Mouse (Mus musculus): ENCODE measurements around the gene Map3k3.
"Not testable (repeated sequence)": the region's sequence is repeated elsewhere in the genome, so short reads cannot be mapped to it uniquely, and the experiment has no call there.

The Map3k3 gene

DNA sequence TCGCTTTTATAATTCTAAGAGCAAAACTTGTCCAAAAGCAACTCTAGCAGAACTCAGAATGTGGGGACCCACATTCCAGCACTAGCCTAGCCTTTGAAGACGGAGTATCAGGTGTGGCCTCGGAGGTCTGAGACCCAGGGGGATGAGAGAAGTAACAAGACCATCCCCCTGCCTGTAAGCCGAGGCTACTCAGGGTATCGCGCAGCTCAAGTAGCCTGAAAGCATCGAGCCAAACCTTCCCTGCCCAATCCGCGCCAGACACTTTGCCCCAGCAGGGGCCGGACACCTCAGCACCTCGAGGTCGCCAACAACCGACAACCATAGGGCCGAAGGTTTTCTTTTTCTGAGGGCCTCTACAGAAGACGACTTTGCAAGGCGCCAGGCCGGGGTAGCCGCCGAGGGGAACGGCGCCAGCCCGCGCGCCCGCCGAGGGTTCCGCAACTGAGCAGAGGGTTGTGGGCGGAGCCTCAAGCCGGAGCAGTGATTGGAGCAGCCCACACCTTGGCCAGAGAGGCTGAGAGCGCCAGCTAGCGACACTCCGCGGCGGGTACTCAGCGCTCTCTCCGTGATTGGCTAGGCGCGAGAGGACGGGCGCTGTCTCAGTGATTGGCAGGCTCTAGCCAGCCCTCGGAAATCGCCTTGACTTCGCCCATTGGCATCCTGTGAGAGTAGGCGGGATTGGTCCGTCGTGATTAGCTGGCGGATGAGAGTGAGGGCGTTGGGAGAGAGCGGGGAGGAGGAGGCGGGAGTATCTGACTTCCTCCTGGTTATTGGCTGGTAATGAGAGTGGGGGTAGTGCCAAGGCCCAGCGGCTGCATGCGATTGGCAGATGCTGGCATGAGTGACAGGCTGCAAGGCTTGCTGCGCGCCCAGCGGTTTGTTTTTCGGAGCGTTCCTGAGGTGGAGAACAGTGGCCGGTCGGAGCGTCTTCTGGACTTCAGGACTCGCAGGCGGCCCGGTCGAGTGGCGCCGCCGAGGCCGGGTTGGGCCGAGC, at the start of gene Map3k3:
Map3k3 (plus strand) TSS at position 906 of the 994 bp plus-strand sequence.
- peak; percentile 100 for DNase-seq (ENCODE audit: low spot score)

DNA sequence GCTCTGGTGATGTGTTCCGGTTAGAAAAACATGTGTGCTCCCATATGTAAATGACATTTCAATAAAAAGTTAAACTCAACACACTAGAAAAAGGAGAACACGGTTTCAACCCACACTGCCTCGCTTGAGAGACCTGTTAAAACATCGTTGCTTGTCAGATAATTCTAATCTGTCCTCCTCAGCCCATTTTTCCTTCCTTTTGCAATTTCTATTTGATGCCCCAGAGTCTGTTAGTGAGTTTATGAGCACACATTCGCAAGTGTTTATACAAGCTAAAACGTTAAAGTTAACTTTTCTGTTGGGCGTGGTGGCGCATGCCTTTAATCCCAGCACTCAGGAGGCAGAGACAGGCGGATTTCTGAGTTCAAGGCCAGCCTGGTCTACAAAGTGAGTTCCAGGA, 49.4 kb upstream of the Map3k3 start:
- DNase-seq (ENCODE audit: low spot score), result no peak

DNA sequence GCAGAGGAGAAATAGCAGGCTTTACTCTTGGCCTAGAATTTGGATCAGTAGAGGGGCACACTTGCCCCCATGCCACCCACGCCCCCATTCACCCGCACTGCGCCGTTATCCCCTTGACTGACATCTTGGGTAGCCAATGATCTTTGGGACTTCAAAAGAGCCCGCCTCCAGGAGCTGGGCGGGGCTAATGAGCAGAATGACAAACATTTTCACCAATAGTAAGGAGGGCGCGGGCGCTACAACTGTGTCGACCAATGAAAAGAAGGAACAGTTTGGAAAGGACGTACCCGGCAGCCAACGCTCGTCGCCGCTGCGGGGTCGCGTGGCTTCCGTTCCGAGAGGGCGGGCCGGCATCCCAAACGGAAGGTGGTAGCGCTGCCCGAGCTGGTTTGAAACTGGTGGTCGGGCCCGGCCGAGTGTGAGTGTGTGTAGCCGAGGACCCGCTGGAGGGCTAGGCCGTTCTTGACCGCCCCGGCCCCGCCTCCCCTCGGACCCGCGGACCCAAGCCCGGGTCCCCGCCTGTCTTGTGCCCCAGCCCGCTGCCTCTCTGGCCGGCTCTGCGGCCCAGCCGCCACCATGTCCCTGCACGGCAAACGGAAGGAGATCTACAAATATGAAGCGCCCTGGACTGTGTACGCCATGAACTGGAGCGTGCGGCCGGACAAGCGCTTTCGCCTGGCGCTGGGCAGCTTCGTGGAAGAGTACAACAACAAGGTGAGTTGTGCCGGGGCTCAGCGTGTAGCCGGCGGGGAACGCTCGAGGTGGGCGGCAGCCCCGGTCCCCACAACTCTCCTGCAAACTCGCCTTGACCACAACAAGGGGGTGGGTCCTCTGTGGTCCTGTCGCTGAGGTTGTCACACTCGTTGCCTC, 47.6 kb upstream of the Map3k3 start, which contains the start of gene Dcaf7:
Dcaf7 (plus strand) TSS at position 325 of the 870 bp plus-strand sequence.
- DNase-seq (ENCODE audit: low spot score), result peak; percentile 94

- DNase-seq (ENCODE audit: low spot score), result no peak
These were observed 47.0 kb upstream of the Map3k3 start for GRCm38 (mm10) chr11:106037418-106037751.

GRCm38 (mm10) chr11:106044349-106044748, 40.1 kb upstream of the Map3k3 start:
- DNase-seq (ENCODE audit: low spot score), result no peak

GRCm38 (mm10) chr11:106045256-106045655, 39.2 kb upstream of the Map3k3 start:
- no peak for DNase-seq (ENCODE audit: low spot score)

GRCm38 (mm10) chr11:106045780-106046179, 38.6 kb upstream of the Map3k3 start:
- DNase-seq (ENCODE audit: low spot score), result no peak

GRCm38 (mm10) chr11:106046584-106046983, 37.8 kb upstream of the Map3k3 start:
- no peak for DNase-seq (ENCODE audit: low spot score)

GRCm38 (mm10) chr11:106053921-106054320, 30.5 kb upstream of the Map3k3 start:
- DNase-seq (ENCODE audit: low spot score), result no peak

- no peak for DNase-seq (ENCODE audit: low spot score)
These were observed 29.8 kb upstream of the Map3k3 start for GRCm38 (mm10) chr11:106054600-106054999.

- DNase-seq (ENCODE audit: low spot score), result no peak
These were observed 29.1 kb upstream of the Map3k3 start for GRCm38 (mm10) chr11:106055341-106055740.

DNA sequence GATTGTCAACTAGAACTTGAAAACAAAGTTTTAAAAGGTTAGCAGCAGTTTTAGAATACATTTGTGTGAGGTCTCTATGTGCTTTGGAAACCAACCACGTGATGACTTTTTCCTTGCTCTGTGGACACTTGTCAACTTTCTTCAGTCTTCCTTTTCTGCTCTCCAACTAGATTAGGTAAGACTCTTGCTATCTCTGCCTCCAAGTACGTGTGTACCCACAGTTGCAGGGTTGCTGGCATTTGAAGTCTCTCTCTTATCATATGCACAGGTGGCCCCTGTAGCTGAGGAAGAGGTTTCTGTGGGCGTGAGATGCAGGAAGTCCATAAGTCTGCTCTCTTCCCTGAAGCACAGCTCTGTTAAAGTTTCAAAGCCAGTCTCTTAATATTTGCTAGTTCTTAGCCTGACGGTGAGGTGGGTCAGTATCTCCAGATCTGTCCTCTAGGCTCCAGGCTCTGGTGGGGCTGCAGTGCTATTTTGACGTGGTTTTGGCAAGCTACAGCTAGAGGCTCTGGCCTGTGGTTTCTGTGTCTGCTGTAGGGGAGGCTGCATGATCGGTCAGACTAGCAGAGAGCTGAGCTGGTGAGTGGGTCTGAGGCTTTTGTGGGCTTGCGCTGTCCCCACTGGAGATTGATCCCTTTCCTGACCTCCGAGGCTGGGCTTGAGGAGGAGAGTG, 27.5 kb upstream of the Map3k3 start:
- no peak for DNase-seq (ENCODE audit: low spot score)

DNA sequence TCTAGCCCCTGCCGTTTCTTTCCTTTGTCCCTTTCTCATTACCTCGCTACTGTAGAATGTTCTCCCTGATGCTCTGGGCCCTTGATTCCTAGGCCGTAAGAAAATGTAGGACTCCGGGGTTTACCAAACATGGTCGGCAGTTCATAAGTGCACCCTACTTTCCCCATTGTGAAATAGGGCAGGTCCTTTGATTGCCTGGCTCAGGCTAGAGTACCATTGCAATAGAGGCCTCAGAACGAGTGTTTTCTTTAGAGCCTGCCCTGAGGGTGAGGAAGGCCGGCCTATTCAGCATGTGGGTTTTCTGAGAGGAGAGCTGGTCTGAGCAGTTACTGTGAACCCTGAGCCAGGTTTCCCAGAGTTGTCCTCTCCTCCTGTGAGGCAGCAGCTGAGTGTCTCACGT, 26.4 kb upstream of the Map3k3 start:
- DNase-seq (ENCODE audit: low spot score), result no peak

DNA sequence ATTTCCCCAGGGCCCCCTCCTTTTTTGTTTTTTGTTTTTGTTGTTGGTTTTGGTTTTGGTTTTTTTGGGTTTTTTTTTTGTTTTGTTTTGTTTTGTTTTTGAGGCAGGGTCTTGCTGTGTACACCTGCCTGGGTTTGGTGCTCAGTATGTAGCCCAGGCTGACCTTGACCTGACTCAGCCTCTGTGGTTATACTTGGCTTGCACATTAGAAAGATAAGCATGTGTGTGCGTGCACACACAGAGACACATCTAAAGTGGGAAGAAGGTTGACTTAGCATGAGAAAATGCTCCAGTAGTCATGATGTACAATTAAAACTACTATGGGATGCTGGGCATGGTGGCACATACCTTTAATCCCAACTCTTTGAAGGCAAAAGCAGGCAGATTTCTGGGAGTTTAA, 23.9 kb upstream of the Map3k3 start:
- DNase-seq (ENCODE audit: low spot score), result no peak

DNA sequence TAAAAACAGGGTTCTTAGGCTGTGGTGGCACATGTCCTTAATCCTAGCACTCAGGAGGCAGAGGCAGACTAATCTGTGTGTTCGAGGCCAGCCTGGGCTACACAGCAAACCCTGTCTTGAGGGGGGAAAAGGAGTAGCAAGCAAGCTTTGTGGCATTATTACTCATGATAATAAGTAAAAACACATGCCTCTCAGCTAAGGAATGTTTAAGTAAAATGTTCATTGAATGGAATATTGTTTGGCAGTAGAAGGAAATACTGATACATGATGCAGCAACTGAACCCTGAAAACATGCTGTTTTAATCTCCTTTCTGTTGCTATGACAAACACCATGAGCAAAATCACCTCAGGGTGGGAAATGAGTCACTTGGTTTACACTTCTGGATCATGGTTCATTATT, 23.1 kb upstream of the Map3k3 start:
- DNase-seq (ENCODE audit: low spot score), result no peak

DNA sequence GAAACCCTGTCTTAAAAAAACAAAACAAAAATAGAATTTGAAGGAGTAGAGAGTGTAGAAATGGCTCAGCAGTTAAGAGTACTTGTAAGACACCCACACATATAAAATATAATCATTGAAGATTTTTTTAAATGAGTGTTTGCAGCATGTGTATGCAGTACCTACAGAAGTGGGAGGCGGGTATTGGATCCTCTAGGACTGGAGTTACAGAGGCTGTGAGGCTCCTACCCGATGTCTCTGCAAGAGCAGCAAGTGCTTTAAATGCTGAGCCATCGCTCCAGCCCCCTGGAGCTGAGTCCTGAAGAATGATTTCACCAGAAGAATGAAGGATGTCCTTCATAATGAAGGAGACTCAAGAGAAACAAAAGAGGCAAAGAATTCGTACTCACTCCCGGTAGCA, 20.7 kb upstream of the Map3k3 start:
- no peak for DNase-seq (ENCODE audit: low spot score)

- DNase-seq (ENCODE audit: low spot score), result no peak
These were observed 19.1 kb upstream of the Map3k3 start for GRCm38 (mm10) chr11:106065073-106065922.

GRCm38 (mm10) chr11:106065923-106066571, 18.4 kb upstream of the Map3k3 start, which contains the start of gene Taco1:
Taco1 (plus strand) TSS chr11:106066061.
- peak; percentile 87 for DNase-seq (ENCODE audit: low spot score)

DNA sequence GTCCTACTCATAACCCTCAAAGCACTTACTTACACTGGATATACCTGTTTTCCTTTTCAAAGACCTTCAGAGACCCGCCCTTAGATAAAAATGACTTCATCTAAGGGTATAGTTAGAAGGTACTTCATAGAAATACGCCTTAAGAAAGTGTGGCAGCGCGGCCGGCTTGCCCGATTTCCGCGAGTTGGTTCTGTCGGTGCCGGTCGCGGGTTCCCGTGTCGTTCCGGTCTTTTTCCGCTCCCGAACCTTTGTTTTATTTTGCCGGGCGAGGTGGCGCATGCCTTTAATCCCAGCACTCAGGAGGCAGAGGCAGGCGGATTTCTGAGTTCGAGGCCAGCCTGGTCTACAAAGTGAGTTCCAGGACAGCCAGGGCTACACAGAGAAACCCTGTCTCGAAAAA, 17.8 kb upstream of the Map3k3 start:
- DNase-seq (ENCODE audit: low spot score), result not testable (repeated sequence)

DNA sequence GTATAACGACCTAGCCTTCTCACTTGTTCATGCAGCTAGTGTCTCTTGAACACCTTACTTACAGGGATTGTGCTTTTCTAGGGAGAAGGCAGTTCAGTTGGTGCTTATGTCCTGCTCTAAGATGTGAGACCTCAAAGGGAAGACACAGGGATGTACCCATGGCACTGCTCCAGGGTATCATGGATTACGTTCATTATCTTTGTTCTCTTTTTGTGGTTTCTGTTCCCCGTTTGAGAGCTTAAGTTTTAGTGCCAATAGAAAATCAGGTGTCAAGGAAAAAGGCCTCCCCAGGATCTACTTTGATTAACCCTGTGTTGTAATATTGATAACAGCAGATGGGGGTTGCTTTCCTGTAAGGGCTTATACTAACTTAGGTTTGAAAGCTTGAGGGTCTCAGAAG, 10.6 kb upstream of the Map3k3 start:
- no peak for DNase-seq (ENCODE audit: low spot score)

DNA sequence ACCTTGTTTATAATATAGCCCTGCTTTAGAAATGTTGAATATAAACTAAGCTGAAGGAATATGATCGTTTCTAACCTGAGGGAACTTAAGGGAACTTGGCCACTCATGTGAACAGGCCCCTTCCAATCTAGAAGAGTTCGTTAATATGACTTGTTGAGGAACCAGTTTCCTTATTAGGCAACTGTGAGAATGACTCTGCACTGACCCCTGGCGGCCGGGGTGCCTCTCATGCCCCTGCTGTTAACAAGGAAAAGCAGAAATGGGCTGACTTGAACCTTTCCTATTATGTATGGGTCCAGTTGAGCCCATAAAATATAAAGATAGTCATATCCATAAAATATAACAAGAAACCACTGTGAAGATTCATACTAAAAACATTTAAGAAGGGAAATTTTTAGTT, 8.1 kb upstream of the Map3k3 start:
- DNase-seq (ENCODE audit: low spot score), result no peak

Data from ovary, adult 18-20 months (tissue).